Mouse (Mus musculus) cerebellum, adult 11 months (tissue): ENCODE measurements around the gene Fut7.

ENCODE experiments used
- DNase-seq: peaks from one replicate; pipeline ENCODE4 v3.0.0; 2022

The Fut7 gene

DNA sequence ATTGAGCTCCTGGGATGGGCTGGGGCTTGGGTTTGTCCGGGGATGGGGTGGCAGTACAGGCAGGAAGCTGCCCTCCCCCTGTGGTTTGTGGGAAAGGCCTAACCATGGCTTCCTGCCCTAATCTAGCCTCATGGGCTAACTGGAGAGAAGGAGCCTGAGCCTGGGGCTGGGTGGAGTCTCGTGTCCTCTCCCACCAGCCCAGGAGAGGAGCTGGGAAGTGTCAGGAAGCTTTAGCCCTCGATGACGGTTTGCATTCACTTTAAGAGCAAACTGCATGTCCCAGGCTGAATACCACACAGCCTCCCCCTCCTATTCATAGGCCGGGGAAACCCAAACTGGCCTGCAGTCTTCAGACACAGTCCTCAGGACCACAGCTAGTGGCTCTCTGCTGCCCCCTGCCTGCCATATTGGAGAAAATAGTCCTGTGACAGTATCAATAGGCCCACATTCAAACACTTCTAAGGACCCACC is 3.7 kb downstream of the Fut7 start:
- DNase-seq, result peak; percentile 75

DNA sequence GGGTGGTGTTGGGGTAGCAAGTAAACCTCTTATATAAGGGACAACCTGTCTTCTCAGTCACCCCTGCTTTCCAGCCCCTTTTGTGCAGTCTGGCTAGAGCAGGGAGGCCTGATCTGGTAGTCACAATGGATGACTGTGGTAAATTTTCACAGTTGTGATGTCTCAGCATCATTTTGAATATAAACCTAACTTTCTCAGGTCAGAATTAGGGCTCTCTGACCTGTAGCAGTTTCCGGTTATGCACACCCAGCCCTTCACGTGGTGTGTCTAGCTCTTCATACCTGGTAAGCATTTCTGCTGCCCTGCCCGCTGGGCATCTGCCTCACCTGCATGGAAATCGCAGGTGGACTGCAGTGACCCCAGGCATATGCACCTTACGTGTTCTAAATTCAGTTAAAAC is 4.2 kb downstream of the Fut7 start:
- DNase-seq, result no peak

DNA sequence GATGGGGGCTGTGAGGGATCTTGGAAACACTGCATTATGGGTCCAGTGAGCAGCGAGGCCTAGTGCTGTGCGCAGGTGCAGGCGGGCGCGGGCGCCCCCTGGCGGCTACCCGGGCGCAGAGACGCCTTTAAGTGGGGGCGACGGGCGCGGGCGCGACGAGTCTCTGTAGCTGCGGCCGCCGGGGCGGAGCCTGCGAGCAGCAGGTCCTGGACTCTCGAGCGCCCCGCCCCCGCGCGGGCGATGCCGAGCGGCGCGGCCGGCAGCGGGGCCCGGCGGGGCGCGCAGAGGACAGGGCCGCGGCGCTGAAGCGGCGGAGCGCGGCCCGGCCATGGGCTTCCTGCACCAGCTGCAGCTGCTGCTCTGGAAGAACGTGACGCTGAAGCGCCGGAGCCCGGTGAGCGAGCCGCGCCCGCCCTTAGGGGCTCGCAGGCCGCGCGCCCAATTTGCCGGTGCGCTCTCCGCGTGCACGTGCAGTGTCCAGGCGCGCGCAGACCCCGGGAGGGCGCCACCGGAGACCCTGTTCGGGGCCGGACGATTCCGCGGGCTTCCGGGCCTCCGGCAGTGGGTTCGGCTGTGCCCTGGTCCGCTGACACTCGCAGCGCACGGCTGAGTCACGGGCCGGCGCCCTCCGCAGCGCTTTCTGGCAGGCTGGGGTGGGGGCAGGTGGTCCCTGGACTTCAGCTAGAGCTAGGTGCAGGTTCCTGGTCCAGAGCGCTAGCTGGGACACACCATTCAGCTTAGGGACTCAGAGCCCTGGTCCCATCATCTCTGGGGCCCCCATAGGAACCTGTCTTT is 5.6 kb downstream of the Fut7 start, which contains the start of gene Abca2:
Gene Abca2, plus strand, starts transcription at position 262 of the 795 bp plus-strand sequence.
- DNase-seq, result peak; percentile 97

DNA sequence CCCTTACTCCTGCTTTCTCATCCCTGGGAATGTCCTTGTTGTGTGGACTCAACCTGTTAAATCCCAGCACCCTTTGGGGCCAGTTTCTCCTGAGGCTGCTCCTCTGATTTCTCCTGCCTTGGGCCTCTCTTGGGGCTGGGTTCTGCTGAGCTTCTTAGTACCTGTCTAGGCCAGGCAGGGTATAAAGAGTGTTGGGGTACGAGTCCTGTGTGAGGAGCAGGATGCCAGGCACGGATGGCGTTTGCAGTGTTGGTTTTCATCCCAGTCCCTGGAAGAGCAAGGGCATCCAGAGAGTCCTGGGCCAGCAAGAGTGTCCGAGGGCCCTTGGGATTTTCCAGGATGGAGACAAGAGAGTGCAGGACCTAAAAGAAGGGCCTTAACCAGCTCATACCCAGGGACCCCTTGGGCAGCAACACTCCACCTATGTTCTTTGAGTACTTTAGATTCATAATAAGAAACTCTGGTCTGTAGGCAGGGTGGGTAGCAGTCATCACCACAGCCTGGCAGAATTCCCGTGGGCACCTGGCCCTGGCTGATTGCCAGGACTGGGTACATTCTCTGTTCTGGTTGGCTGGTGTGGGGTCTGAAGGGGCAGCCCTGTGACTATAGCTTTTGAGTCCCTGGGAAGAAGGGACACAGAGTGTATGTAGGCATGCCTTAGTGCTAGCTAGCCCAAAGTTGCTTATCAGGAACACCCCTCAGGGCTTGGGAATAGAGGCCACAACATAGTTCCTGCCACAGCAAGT is 6.5 kb downstream of the Fut7 start:
- DNase-seq, result peak; percentile 74

DNA sequence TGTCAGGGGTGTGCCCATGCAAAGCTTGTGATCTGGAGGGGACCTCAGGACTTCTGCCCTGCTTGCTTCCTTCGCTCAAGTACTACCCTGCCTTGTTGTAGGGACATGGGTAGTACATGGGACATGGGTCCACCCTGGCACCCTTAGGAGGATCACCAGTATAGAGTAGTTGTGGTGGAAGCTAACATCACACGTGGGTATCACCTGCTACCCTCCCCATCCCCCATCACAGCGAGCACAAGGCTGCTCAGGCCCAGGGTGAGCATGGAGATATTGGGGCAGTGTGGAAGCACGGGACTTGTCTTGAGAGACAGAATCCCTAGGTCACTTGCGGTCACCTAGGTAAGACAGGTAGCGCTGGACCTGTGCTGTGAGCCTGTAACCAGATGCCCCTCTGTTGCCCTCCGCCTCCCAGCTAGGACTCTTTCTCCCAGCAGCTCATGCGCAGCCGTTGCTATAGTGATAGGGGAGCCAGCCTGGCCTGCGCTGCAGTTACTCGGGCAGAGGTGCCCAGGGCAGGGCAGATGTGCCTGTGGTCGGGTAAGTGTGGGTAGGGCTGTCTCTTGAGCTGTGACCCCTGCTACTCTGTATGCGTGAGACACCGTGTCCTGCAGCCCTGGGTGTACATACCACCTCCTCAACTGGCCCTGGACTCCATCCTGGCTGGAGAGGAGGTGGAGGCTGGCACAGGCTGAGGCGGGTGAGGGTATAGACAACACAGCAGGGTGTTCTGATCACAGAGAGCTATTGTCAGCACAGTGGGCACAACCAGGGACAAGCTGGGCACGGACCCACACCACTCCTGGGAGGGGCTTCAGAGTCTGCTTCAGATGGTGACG is 7.5 kb downstream of the Fut7 start:
- no peak for DNase-seq

DNA sequence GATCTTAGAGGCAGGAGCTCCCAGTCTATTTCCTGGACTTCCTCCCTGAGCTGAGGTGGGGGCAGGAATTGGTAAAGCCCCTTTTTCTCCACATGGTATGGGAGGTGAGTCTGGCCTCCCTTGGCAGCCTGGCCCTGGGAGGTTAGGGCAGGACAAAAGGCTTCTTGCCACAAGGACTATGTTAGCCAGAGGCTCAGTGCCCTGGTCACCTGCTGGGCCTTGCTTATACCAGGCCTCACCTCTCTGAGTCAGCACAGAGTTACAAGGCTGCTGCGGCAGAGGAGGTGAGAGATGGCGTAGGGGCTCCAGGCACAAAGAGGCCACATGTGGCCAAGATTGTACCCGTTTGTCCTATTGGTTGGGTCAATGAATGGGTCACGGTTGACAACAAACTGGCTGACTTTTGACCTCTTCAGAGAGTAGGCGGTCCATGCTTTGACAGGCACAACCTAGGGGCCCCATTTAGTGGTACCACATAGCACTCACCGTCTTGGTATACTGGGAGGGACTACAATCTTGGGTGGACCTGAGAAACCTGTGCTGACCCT is 8.3 kb downstream of the Fut7 start:
- DNase-seq, result no peak

DNA sequence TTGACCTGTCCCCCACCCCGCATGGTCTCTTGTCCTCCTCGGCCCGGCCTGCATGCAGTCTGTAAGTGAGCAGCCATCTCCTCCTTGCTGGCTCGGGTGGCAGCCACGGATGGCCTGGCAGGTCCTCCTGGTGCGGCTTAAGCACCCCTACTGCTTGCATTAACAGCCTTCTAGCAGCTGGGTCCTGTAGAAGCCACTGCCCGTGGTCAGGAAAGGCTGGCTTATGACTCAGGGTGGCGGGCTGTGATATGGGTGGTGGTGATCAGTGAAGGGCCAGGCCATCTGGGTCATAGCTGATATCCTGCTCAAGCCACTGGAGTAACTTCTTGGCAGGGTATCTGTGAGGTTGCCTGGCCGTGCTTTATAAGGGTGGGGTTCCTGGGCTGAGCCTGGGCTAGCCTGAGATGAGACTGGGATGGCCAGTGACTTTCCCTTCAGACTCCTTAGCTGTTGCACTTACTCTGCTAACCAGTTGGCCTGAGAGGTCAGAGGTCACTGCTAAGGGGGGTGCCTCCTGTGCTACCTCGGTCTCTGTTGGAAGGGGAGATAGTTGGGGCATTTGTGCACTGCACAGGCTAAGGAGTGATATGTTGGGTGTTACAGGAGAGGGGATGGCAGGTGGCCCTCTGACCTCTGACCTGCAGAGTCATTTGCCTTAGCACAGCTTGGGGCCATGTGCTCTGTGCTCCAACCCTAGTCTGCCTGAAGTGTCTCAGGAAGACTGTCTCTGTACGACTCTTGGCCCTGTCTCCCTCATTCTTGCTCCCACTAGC is 9.4 kb downstream of the Fut7 start:
- DNase-seq, result no peak

DNA sequence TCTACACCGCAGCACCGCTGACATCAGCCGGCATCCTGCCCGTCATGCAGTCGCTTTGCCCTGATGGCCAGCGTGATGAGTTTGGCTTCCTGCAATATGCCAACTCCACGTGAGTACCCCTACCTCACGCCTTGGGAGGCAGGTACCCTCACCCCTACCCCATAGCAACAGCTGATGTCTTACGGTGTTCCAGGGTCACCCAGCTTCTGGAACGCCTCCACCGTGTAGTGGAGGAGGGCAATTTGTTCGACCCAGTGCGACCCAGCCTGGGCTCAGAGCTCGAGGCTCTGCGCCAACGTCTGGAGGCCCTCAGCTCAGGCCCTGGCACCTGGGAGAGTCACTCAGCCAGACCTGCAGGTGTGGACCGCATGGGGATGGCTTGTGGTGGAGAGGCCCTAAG is 10.0 kb downstream of the Fut7 start:
- no peak for DNase-seq

DNA sequence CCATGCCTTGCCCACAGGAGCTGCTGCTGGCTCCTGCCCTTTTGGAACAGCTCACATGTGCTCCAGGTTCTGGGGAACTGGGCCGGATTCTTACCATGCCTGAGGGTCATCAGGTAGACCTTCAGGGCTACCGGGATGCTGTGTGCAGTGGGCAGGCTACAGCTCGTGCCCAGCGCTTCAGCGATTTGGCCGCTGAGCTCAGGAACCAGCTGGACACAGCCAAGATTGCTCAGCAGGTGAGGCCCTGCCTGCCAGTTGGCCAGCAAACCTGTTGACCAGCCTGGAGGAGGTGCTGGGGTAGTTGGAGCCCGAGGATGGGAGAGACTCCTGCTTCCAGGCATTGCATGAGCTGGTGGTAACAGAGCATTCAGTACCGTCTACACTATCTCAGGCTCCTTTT is 11.2 kb downstream of the Fut7 start:
- peak; percentile 94 for DNase-seq

DNA sequence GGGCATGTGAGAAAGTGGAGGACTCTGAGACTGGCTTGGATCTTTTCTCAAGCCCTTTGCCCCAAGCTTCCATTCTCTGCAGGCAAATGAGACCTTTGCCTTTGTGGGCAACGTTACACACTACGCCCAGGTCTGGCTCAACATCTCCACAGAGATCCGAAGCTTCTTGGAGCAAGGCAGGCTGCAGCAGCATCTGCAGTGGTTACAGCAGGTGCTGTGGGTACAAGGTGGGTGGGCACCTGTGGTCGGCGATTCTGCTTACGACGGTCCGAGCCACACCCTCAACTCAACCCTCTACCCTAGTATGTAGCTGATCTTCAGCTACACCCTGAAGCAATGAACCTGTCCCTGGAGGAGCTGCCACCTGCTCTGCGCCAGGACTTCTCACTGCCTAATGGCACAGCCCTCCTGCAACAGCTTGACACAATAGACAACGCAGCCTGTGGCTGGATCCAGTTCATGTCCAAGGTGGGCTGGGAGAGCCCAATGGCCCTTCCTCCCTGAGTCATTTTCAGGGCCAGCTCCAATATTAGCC is 13.3 kb downstream of the Fut7 start:
- peak; percentile 25 for DNase-seq

DNA sequence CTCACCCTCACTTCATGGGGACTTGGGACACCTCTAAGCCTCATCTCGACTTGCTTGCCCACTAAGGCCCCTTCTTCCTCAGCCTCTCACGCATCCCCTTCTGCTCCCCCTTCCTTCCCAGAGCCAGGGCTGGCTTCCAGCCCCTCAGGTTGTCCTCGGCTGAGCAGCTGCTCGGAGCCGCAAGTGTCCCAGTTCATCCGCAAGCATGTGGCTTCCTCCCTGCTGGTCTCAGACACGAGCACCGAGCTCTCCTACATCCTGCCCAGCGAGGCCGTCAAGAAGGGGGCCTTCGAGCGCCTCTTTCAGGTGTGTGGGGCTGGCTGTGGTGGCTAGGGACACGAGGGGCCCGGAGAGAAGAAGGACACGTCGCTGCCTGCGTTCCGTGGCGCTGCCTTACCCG is 18.0 kb downstream of the Fut7 start:
- DNase-seq, result no peak

DNA sequence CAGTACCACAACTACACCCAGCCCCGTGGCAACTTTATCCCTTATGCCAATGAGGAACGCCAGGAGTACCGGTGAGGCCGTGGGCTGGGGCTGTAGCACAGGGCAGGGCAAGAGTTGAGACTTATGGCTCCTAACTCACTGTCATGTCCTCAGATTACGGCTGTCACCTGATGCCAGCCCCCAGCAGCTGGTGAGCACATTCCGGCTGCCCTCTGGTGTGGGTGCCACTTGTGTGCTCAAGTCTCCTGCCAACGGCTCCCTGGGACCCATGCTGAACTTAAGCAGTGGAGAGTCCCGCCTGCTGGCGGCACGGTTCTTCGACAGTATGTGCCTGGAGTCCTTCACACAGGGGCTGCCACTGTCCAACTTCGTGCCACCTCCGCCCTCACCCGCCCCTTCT is 19.6 kb downstream of the Fut7 start:
- no peak for DNase-seq

DNA sequence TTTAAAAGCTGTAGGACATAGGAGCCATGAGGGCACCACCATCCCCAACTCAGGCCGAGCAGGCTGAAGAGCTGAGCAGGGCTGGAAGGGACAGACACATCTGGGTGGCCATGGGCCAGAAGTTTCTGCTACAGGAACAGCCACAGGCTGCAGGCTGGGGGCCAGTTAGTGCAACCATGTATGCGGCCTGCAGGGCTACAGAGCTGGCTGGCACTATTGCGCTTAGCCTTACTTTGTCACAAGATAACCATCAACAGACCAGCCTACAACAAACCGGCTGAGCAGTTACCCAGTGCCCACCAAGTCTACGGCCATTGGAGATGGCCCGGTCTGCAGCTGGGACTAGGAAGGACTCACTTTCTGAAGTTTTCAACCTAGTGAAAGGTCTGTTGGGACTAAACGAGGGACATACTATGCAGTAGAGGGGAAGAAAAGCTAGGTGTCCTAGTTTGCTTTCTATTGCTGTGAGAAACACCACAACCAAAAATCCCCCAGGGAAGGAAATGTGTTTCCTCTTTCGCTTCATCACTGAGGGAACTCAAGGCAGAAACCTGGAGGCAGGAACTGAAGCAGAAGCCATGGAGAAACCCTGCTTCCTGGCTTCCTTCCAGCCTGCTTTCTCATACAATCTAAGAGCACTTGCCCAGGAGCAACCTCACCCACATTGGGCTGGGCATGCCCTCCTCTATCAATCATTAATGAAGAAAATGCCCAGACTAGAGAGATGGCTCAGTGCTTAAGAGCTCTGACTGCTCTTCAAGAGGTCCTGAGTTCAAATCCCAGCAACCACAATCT is 28.0 kb downstream of the Fut7 start:
- no peak for DNase-seq

DNA sequence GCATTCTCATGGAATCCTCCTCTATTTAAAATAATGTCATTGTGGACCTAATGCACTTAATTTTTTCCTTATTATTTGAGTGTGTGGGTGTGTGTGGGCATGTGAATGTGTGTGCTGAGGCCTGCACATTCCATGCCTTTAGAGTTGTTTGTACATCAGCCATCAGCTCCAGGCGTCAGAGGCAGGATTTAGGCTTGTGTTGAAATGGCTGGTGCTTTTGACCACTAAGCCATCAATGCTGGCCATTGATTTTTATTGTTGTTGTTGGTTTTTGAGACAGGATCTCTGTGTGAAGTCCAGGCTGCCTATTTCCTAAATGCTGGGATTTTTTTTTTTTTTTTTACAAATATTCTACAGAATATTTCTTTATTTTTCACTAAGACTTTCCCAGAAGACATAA is 29.9 kb downstream of the Fut7 start:
- DNase-seq, result no peak

DNA sequence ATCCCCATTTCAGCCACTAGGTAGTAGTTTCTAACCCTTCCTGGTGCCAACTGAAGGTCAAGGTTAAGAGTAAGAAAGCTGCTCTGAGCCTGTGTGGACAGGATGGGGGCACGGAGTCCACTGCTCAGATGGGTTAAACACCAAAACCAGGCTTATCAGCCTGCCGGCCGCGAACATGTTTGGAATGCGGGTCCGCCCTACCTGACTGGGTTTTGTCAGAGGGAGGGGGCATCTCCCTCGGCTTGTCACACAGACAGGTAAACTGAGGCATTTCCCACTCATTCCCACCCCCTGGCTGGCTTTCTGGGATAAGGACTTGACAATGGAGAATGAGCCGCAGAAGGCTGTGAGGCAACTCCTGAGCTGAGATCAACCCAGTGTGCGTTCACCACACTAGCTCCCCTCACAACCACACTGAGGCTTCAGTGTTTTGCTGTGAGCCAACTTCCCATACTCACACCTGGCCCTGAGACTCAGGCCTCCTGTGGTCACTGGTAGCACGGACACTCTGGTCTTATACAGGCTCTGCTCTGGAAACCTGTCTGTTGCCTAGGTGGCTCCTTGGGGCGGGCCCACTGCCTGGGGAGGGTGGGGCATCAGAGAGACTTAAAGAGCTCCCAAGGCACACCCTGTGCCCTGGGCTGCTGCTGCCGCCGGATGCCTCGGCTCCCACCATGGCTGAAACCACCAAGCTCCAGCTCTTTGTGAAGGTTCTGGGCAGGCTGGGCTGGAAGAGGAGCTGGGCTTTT is 33.3 kb downstream of the Fut7 start, which contains the start of gene Clic3:
Gene Clic3, plus strand, starts transcription at position 634 of the 749 bp plus-strand sequence.
- DNase-seq, result no peak

DNA sequence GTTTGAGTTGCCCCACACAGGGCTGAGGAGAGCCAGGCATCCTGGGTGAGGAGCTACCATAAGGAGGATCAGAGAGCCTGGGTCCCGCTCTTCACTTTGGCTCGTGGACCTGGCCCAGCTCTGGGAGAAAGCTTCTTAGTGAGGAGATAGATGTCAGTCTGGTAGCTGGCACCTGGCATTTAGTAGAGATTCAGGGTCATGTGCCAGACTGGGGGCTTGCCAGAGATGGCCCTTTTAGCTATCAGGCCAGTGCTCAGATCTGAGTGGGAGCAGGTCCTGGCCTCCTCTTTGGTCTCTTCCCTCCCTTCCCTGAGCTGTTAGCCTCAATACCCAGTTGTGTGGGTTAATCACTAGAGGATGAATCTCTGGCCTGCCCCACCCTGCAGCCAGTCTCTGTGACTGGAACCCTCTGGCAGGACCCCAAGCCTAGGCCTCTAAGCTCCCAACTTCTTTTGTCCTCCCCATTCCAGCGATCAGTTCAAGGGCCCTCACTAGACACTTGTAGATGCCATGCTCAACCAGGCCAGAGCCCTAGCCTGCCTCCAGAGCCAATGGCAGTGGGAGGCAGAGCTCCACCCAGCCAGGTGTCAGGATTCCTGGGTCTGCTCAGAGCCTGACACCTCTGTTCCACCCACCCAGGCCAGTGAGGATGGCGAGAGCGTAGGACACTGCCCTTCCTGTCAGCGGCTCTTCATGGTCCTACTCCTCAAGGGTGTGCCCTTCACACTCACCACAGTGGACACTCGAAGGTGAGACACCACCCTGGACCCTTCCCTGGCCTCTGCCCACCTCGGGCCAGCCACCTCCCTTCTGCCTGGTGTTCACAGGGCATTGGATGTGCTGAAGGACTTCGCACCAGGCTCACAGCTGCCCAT is 34.2 kb downstream of the Fut7 start:
- DNase-seq, result no peak

DNA sequence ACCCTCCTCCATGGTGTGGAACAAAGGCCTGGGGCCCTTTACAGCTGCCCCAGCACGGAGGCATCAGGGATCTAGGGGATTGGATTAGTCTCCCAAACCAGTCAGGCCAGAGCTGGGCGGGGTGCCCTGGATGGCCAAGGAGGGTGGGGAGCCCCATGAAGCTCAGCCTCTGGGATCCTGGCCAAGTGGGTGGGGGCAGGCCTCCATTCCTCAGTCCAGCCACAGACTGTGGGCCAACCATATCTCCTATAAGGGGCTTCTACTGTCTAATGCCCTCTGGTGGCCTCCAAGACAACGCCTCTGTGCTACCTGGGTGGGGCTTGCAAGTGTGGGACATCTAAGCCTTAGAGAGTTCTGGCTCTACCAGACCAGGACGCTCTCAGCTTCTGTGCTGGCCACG is 35.8 kb downstream of the Fut7 start:
- DNase-seq, result no peak

DNA sequence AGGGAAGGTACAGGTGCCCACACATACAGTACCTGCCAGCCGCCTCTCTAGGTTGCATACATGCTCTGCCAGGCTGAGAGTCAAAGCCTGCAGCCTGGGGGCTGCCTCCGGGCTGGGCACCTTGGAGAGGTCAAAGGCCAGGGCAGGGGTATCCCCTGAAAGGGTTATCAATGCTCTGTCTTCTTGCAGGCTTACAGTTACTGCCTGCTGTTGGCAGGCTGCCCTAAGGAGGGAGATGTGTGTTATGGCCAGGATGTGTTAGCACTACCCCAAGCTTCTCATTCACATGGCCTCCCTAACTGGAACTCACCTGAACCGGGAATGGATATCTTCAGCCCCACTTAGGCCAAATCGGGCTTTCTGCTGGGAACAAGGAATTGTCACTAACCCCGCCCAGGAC is 37.1 kb downstream of the Fut7 start:
- DNase-seq, result no peak
